Mouse (Mus musculus): ENCODE measurements around the gene Tarbp1.

DNA sequence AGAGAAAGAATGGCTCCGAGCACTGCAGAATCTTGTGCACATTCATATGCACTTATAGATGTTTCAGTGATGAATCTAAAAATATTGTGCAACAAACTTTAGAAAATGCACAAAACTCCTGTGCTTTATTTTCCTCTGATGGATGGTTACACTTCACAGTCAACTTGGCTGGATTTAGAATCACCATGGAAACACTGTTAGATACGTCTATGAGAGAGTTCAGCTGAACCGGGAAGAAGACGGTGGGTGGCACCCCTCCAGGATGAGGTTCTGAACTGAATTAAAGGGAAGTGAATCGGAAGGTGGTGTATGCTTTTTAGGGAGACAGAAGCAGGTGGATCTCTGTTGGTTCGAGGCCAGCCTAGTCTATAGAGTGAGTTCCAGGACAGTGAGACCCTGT, 34.8 kb upstream of the Tarbp1 start:
- no peak for TF ChIP-seq CTCF (IDR thresholded peaks at IDR 0.05; ENCODE audit: control insufficient read depth, insufficient read depth, insufficient replicate concordance, low read depth, low read length)
- TF ChIP-seq POLR2A (IDR thresholded peaks at IDR 0.05; ENCODE audit: control insufficient read depth, low read depth, low read length), result no peak
